Mouse (Mus musculus) Patski (cell line): ENCODE data around the gene Ppp1r12a. TPM values are rescaled to one million over a fixed set of nuclear protein-coding genes. Genes with fewer than 3 reads are reported as not detected.

Source experiments
- ATAC-seq: fragments of 100-300 bp; one replicate; pipeline ENCODE4 v1.8.0; 2021
- CTCF ChIA-PET: fragments of 350-600 bp; sonication (Branson Sonifier 250); formaldehyde crosslinking; loops from one replicate; lab custom pipeline; 2022; ENCODE audit warnings: inconsistent platforms; lab: Charles Lee
- POLR2A ChIA-PET: fragments of 350-600 bp; sonication (Branson Sonifier 250); formaldehyde crosslinking; loops from one replicate; lab custom pipeline; 2022; ENCODE audit warnings: antibody characterized with exemption, inconsistent platforms; lab: Charles Lee
- DNase-seq: peaks from one replicate; pipeline ENCODE4 v3.0.0-alpha.2; 2011; ENCODE audit warnings: low read depth, low spot score
- H3K27me3 ChIP-seq: fragments of 371-371 bp; one replicate; pipeline ENCODE4 v1.5.1; 2021
- CTCF ChIP-seq: fragments of 100-300 bp; IDR thresholded peaks from one replicate; pipeline ENCODE4 v1.5.1; 2021
- in situ Hi-C: fragments of 300-500 bp; cut with MboI; formaldehyde crosslinking; loops from 3 replicates; pipeline ENCODE4 v1.11.1; 2018; ENCODE audit warnings: low pct_unique_long_range_greater_than_20kb, mixed read lengths
- polyA plus RNA-seq: library from polyadenylated mRNA; unstranded; gene quantifications from one replicate; pipeline ENCODE4 v1.2.3, GENCODE M21; 2021

Gene Ppp1r12a
- polyA plus RNA-seq, 1 experiment from 2014 or later, result 68.9 TPM

GRCm38 (mm10) chr10:108179404-108179803 is 17.4 kb downstream of the Ppp1r12a start:
- H3K27me3 ChIP-seq, result no peaks in the 10 kb centered on the region
- DNase-seq (no peak), ATAC-seq (no peak)
- CTCF ChIA-PET, result interaction anchor here (1.1 to 3.7 kb wide), 2 partner anchors 11 to 12 kb away, joined by 6 to 18 read pairs; no protein-coding TSS in a partner anchor
- in situ Hi-C loops, result no loop called here
- POLR2A ChIA-PET, result interaction anchor here (1.0 kb wide), 1 partner anchor 15 kb away, joined by 3 read pairs; no protein-coding TSS in a partner anchor
- no peak for TF ChIP-seq CTCF

DNA sequence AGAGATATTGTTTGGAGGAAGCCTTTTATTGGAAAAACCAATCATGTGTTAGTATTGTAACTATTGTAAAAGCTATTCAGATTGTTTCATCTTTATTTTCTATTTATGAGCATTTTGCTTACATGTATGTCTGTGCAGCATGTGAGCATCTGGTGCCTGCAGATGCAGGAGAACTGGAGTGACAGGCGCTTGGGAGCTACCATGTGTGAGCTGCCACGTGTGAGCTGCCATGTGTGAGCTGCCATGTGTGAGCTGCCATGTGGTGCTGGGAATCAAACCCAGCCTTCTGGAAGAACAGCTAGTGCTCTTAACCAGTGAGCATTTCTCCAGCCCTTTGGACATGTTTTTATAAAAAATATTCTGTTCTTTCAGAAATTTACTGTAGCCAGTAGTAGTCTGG is 18.3 kb downstream of the Ppp1r12a start:
- CTCF ChIA-PET, result interaction anchor here (3.7 kb wide), 1 partner anchor 11 kb away, joined by 18 read pairs; no protein-coding TSS in a partner anchor
- no peak for DNase-seq
- TF ChIP-seq CTCF, result no peak
- POLR2A ChIA-PET, result interaction anchor here (1.0 kb wide), 1 partner anchor 16 kb away, joined by 3 read pairs; no protein-coding TSS in a partner anchor
- in situ Hi-C loops, result no loop called here
- H3K27me3 ChIP-seq, result no peaks in the 10 kb centered on the region
- no peak for ATAC-seq

- TF ChIP-seq CTCF, result no peak
- POLR2A ChIA-PET, result no interaction called here
- no peak for DNase-seq
- ATAC-seq, result no peak
- in situ Hi-C loops, result no loop called here
- H3K27me3 ChIP-seq, result no peaks in the 10 kb centered on the region
- CTCF ChIA-PET, result no interaction called here
These were observed 19.9 kb downstream of the Ppp1r12a start for GRCm38 (mm10) chr10:108181893-108182292.

GRCm38 (mm10) chr10:108182386-108182785 is 20.4 kb downstream of the Ppp1r12a start:
- in situ Hi-C loops, result no loop called here
- CTCF ChIA-PET, result no interaction called here

DNA sequence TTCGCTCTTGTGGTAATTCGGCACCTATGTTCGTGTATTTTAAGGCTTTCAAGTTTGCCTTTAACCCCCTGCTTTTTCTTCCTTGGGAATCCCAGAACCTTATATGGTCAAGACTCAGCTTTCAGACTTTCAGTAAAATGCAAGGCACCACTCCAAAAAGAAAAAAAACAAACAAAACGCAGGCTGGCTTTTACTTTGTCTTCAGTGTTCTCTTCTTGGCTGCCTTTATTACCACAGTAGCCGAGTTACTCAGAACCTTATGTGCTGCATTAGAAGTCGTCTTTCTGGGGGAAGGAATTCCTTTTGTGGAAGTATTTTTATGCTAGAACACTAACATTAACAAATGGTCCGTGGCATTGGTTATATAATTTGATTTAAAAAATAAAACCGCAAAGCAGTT is 22.8 kb downstream of the Ppp1r12a start:
- POLR2A ChIA-PET, result no interaction called here
- TF ChIP-seq CTCF, result no peak
- in situ Hi-C loops, result no loop called here
- ATAC-seq (no peak), DNase-seq (no peak)
- CTCF ChIA-PET, result no interaction called here
- H3K27me3 ChIP-seq, result no peaks in the 10 kb centered on the region

More at GRCm38 (mm10) chr10:108182386-108182785, 20.4 kb downstream of the Ppp1r12a start:
- TF ChIP-seq CTCF, result no peak
- DNase-seq (no peak), ATAC-seq (no peak)
- POLR2A ChIA-PET, result no interaction called here
- H3K27me3 ChIP-seq, result no peaks in the 10 kb centered on the region

DNA sequence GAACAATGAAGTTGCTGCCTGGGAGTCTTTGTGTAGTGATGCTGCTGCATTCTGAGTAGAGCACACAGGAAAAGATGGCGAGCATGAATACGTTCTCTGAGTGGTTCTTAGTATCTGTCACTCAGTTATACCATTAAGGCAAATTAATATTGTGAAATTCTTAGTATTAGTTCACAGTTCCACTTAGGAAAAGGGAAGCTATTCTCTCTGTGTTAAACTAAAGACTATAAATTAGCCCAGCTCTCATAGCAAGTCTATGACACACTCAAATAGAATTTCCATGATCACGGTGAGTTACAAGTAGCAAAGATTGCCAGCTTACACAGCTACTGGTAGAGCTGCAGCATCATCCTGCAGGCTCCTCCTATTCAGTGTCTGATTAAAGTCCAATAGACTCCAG is 23.3 kb downstream of the Ppp1r12a start:
- no peak for DNase-seq
- POLR2A ChIA-PET, result no interaction called here
- no peak for TF ChIP-seq CTCF

DNA sequence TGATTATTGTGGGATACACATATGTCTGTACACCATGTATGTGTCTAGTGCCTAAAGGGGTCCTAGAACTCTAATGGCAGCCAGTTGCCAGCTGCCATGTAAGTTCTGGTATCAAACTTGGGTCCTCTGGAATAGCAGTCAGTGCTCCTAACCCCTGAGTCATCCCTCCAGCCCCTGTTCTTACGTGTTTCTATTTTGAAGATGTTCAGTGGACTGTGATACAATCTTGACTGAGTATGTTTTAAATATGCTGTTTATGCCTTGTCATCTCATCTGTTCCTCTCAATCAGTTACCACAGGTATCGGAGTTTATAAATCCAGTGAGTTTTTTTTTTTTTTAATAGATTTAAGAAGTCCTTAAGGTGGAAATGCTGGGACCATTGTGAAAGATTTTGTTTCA is 27.3 kb downstream of the Ppp1r12a start:
- CTCF ChIA-PET, result interaction anchor here (1.1 to 3.0 kb wide), 4 partner anchors 13 to 331 kb away, joined by 3 to 7 read pairs (median 4); no protein-coding TSS in a partner anchor
- in situ Hi-C loops, result no loop called here
- H3K27me3 ChIP-seq, result no peaks in the 10 kb centered on the region
- no peak for TF ChIP-seq CTCF
- DNase-seq, result no peak
- ATAC-seq, result no peak
- POLR2A ChIA-PET, result no interaction called here

More for the DNA sequence above, 23.3 kb downstream of the Ppp1r12a start:
- CTCF ChIA-PET, result no interaction called here
- ATAC-seq, result peak; percentile 93
- no peaks in the 10 kb centered on the region for H3K27me3 ChIP-seq
- in situ Hi-C loops, result no loop called here

GRCm38 (mm10) chr10:108189986-108190385 is 28.0 kb downstream of the Ppp1r12a start:
- in situ Hi-C loops, result no loop called here
- ChIA-PET POLR2A (no interaction called here), CTCF (interaction anchor here (1.1 to 3.0 kb wide), 5 partner anchors 11 to 331 kb away, joined by 3 to 7 read pairs (median 6); no protein-coding TSS in a partner anchor)
- DNase-seq, result no peak
- no peak for TF ChIP-seq CTCF
- H3K27me3 ChIP-seq, result no peaks in the 10 kb centered on the region
- ATAC-seq, result no peak

DNA sequence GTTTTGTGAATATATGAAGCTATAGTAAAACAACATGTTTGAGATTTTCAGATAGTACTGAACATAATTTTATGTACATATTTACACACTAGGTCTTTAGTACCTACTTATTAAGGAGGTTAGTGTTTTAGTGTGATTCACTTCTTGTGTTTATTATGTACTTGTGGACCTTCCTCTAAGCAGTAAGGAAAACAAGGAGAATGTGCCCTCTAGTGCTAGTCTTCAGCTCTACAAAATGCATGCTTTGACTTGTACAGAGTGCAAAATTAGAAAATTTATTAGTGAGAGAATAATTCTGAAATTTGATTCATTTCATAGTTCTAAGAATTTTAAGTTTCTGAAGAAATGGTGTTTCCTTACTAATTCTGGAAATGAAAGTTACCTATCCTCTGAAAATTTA is 28.6 kb downstream of the Ppp1r12a start:
- ATAC-seq, result no peak
- in situ Hi-C loops, result no loop called here
- ChIA-PET CTCF (interaction anchor here (0.9 to 3.0 kb wide), 7 partner anchors 9 to 334 kb away, joined by 3 to 7 read pairs (median 6); no protein-coding TSS in a partner anchor), POLR2A (no interaction called here)
- H3K27me3 ChIP-seq, result no peaks in the 10 kb centered on the region
- no peak for DNase-seq
- TF ChIP-seq CTCF, result peak; percentile 38

GRCm38 (mm10) chr10:108191381-108191787 is 29.4 kb downstream of the Ppp1r12a start:
- in situ Hi-C loops, result no loop called here
- ChIA-PET POLR2A (no interaction called here), CTCF (interaction anchor here (0.9 to 2.6 kb wide), 6 partner anchors 8 to 335 kb away, joined by 3 to 7 read pairs (median 4); no protein-coding TSS in a partner anchor)
- H3K27me3 ChIP-seq, result no peaks in the 10 kb centered on the region
- no peak for TF ChIP-seq CTCF
- ATAC-seq, result no peak
- no peak for DNase-seq

DNA sequence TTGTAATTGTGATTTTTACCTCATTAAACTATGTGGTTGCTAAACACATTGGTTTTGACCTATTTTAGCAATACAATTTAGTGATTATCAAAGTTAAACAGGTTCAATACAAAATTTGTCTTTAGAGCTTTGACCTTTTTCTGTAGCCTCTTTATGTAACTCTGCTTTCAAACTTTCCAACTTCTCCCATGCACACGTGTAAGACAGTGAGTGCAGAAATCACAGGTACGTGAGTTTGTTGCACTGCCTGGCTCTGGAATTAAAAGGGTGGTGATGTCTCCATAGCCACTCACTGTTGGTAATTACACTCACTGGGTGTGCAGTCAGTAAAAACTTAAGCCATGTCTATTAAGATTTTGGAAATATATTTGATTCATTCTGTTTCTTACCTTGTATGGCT is 30.3 kb downstream of the Ppp1r12a start:
- POLR2A ChIA-PET, result no interaction called here
- CTCF ChIA-PET, result interaction anchor here (2.4 kb wide), 1 partner anchor 14 kb away, joined by 6 read pairs; no protein-coding TSS in a partner anchor
- no peaks in the 10 kb centered on the region for H3K27me3 ChIP-seq
- in situ Hi-C loops, result no loop called here
- ATAC-seq (no peak), DNase-seq (no peak)
- no peak for TF ChIP-seq CTCF
